Mouse (Mus musculus): Measurements from ENCODE around the gene Hyal1.
"Not testable (repeated sequence)": the region's sequence is repeated elsewhere in the genome, so short reads cannot be mapped to it uniquely, and the experiment has no call there.

The Hyal1 gene

DNA sequence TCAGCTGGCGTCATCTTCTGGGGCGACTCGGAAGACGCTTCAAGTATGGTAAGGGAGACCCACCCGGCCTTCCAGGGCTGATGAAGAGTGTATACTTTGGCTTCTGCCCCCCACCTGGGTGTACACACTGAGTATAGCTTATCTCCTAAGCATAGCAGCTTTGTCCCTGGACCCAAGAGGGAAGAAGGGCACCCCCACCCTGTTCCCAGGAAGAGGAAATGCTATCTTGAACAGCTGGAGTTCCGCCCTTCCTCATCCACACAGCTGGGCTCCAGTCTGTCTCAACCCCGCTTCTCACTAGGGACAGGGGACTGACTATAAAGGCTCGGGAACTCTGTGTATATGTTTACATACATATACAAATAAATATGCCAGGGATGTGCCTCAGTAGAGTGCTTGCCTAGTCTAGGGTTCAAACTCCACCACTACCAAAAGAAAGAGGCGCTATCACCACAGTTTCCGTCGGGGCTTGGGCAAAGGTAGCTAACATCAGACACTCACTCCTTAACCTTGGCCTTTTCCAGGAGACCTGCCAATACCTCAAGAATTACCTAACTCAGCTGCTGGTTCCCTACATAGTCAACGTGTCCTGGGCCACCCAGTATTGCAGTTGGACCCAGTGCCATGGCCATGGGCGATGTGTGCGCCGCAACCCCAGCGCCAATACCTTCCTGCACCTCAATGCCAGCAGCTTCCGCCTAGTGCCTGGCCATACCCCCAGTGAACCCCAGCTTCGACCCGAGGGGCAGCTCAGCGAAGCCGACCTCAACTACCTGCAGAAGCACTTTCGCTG lies 5.0 kb upstream of the Hyal1 start:
- no peak for DNase-seq (ENCODE audit: low spot score)

DNA sequence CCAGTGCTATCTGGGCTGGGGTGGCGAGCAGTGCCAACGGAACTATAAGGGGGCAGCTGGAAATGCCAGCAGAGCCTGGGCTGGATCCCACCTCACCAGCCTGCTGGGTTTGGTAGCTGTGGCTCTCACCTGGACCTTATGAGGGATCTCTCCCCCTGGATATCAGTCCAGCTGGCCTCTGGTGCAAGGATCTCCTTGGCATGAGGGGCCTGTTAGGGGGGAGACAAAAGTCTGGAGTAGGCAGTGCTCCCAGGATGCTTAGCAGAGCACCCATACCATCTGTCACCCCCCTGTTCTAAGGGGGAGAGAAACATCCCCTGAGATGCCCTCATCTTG lies 4.4 kb upstream of the Hyal1 start:
- DNase-seq (ENCODE audit: low spot score), result no peak

DNA sequence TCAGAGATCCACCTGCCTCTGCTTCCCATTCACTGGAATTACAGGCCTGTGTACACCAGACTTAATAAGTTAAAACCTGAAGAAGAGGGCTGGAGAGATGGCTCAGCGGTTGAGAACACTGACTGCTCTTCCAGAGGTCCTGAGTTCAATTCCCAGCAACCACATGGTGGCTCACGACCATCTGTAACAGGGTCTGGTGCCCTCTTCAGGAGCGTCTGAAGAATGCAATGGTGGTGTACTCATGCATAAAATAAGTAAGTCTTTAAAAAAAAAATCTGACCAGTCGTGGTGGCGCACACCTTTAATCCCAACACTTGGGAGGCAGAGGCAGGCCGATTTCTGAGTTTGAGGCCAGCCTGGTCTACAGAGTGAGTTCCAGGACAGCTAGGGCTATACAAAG lies 3.0 kb upstream of the Hyal1 start:
- DNase-seq (ENCODE audit: low spot score), result not testable (repeated sequence)

DNA sequence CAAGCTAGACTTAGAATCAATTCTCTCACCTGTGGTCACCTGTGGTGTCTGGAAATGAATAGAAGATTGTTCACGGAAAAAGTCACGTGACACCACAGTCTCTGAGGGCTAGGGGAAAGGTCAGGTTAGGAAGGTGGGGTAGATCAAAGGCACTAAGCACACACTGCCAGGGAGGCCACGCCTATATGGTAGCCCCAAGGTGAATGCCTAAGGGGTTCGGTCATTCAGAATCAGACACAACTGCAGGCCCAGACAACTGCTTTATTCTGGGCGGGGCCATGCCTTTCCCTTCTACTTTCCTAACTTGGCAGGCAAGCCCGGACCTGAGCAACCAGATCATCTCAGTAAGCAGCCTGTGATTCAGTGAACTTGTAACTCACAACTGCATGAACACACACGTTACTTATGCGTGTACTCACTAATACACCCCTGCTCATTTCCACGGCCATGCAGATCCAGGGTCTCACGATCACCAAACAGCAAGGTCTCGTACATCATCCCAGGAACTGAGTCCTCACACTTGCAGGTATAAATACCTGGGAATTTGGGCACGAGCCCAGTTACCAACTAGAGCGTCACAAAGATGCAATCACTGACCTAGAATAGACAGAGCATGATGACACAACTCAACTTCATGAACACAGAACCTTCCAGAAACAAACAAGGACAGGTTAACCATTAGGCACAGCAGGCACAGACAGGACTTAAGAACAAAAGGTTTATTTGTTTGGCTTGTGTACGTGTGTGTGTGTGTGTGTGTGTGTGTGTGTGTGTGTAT lies 959 bp upstream of the Hyal1 start:
- no peak for DNase-seq (ENCODE audit: low spot score)

DNA sequence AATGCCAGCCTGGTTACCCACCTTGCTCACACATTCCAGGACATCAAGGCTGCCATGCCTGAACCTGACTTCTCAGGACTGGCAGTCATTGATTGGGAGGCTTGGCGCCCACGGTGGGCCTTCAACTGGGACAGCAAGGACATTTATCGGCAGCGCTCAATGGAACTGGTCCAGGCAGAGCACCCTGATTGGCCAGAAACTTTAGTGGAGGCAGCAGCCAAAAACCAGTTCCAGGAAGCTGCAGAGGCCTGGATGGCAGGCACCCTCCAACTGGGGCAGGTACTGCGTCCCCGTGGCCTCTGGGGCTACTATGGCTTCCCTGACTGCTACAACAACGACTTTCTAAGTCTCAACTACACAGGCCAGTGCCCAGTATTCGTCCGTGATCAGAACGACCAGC lies 1.1 kb downstream of the Hyal1 start:
- no peak for DNase-seq (ENCODE audit: low spot score)

DNA sequence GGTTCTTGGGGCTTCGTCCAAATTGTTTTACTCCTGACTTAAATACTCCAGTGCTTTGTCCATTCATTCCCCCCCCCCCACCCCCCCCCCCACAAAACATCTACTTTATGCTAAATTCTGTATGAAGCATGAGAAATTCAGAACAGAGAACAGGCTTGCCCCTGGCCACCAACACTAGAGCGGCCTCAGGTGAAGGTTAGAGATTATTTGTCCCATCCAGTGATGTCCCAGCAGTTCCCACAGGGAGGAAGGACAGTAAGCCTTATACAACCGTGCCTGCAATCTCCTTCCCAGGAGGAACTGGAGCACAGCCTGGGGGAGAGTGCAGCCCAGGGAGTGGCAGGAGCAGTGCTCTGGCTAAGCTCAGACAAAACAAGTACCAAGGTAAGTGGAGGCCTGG lies 1.9 kb downstream of the Hyal1 start, which contains the start of gene Naa80:
Gene Naa80 (plus strand): TSS at position 301 of the 400 bp plus-strand sequence.
- DNase-seq (ENCODE audit: low spot score), result no peak

DNA sequence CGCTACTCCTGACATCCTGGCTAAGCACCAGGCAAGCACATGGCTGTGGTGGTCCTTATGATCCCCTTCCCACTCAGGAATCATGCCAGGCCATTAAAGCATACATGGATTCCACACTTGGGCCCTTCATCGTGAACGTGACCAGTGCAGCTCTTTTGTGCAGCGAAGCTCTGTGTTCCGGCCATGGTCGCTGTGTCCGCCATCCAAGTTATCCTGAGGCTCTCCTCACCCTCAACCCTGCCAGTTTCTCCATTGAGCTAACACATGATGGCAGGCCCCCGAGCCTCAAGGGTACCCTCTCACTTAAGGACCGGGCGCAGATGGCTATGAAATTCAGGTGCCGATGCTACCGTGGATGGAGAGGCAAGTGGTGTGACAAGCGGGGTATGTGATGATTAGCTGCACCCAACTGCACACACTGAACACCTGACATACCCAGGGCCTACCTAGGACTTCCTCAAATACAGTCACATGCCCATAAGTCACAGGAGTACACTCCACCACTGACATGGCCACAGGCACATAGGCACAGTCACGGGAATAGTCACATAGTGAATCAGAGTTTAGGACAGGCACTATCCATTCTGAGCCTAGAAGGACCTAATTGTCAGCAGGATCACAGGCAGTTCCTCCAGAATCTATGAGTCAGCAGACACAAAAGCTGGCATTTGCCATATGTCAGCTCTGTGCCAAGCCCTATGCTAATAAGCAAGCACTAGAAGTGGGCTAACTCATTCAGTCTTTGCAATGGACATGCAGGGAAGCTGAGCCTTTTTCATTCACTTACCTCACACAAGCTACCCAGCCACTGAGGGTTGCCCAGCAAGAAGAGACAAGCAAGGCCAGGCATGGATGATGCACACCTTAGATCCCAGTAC lies 2.5 kb downstream of the Hyal1 start:
- no peak for DNase-seq (ENCODE audit: low spot score)

DNA sequence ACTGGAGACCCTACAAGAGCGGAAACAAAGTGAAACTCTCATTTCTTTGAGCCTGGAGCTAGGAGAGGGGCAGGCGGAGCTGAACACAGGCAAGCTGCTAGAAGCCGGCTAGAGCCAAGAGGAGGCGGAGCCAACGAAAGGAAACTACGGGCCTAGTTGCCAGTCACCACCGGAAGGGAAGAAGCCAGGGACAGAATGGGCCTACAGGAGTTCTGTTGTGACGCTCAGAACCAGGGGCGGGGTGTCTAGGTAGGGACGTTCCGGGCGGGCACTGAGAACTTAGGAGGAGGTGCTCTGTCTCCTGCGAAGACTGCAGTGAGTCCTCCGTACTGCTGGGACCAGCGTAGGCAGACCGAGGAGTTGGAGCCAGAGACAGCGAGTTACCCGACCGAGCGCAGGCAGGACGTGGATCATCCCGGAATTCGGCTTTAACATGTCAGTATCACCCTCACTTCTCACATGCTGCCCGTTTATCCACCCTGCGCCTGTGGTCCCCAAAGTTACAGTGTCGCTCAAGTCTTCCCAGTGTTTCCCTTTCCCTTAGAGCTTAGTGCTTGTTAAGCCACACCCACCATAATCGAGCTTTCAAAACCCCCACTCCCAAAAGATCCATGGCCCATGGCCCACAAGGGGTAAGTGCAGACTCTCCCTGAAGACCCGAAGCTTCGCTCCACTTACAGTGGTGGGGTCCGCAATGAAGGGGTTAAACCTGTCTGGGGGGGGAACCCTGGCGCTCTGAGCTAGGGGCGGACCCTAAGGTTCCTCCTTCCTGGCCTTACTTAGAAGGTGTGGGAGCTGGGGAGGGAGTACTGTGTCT lies 4.0 kb downstream of the Hyal1 start, which contains the start of gene Hyal3:
Gene Hyal3 (plus strand): TSS at position 318 of the 817 bp plus-strand sequence.
- DNase-seq (ENCODE audit: low spot score), result peak; percentile 76

DNA sequence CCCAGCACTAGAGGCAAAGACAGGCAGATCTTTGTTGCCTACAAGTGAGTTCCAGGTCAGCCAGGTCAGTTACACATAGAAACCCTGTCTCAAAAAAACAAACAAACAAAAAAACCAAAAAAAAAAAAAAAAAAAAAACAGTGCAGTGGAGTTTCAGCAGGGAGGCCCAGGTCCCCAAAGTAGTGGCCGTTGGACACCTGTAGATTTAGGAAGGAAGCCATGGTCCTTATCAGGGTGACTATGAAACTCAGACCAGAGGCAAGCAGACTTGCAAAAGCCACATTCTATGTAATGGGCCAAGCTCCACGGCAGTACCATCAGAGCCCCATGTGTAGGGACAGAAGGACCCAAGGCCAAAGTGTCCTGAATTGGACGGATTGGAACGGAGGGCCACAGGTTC lies 4.9 kb downstream of the Hyal1 start:
- no peak for DNase-seq (ENCODE audit: low spot score)

DNA sequence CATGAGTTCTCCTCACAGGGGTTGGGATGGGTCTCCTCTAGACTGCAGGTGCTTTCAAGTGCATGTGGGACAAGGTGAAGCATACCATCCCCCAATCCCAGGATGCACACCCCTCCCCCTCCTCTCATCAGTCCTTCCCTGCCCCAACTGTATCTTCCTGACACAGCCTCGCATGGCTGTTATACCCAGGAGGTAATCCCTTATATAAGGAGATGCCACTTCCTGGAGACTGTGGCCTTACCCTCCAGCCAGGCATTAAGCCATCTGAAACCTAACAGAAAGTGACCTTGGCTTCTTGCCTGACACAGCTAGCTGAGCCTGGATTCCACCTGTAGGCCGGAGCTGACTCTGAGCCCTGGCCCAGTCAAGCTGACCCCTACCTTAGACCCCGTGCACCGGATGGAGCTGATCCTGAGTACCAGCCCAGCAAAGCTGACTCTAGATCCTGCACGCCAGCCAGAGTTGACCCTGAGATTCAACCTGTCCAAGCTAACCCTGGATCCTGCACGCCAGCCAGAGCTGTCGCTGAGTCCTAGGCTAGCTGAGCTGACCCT lies 5.9 kb downstream of the Hyal1 start:
- DNase-seq (ENCODE audit: low spot score), result no peak

DNA sequence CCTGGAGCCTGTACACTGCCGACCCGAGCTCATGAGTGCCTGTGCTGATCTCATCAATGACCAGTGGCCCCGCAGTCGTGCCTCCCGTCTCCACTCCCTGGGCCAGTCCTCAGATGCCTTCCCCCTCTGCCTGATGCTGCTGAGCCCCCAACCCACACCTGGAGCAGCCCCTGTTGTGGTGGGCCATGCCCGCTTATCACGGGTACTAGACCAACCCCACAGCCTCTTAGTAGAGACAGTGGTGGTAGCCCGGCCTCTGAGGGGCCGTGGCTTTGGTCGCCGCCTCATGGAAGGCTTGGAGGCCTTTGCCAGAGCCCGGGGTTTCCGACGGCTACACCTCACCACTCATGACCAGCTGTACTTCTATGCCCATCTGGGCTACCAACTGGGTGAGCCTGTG lies 6.4 kb downstream of the Hyal1 start:
- DNase-seq (ENCODE audit: low spot score), result no peak

DNA sequence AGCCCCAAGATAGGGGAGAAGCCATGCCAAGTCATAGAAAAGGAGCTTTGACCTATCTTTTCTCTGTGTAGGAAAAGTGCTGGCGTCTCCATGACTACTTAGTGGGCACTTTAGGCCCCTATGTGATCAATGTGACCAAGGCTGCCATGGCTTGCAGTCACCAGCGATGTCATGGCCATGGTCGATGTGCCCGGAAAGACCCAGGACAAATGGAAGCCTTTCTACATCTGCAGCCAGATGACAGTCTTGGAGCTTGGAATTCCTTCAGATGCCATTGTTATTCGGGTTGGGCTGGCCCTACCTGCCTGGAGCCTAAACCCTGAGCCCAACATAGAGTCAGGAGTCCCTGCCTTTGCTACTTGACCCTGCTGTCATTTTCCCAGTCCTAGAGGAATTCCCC lies 9.8 kb downstream of the Hyal1 start:
- DNase-seq (ENCODE audit: low spot score), result no peak

DNA sequence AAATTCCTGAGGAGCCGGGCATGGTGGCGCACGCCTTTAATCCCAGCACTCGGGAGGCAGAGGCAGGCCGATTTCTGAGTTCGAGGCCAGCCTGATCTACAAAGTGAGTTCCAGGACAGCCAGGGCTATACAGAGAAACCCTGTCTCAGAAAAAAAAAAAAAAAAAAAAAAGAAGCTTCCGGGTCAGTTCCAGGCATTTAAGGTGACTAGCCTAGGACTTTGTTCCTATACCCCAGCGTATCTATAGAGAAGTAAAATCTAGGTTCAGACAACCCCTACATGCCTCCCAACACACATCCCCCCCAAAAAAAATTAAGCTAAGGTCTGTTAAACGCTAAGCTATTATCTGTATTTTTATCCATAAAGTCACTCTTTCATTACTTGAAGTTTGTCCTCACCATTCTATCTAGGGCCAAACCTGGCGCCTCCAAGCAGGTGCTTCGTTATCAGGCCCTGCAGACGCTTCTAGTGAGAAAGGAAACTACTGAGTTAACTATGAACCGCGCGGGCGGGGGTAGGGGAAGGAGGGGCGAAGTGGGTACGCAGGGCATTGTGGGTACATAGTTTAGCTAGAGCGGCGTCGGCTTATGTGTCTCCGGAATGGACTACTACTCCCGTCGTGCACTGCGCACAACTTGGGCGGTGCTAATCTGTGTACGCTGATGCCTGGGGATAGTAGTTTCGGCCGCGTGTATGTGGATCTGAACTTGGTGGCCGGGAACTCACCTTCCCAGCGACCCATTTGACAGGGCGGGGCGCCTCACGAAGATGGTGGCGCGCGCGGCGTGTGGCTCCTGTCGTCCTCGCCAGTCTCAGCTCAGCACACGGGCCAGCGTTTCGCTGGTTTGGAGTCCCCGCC lies 10.5 kb downstream of the Hyal1 start, which contains the start of gene Ifrd2:
Gene Ifrd2 (plus strand): TSS at position 669 of the 859 bp plus-strand sequence.
- peak; percentile 98 for DNase-seq (ENCODE audit: low spot score)

DNA sequence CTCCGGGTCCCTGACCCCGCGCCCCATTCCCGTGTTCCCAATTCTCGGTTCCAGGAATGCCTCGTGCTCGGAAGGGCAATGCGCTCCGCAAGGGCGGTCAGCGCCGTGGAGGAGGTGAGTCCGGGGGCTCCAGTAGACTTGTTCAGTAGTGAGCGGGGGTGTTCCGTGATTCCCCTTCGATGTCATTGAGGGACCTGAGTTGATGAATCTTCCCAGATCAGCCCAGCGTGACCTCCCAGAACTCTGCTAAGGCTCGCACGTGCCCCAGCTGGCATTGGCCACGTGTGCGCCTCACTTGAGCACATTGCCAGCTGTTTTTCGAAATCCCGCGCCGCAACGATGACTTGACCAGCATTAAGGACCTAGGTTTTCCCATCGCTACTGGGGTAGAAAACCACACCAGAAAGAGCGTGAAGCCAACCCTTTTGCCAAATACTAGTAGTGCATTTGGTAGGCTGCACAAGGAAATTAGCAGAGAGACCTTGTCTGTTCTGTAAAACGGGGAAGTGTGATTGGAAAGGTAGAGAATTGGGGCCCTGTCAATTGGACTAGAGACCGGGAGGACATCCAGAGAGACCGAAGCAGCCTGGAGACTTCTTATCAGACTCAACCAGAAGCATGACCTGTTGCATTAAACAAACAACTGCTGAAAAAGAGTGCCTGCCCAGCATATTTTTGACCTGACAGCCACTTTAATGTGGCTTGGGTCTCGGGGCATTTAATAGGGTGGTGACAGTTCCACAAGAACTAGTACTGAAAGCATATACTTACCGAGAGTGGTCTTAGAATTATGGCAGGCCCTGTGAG lies 11.3 kb downstream of the Hyal1 start:
- peak; percentile 62 for DNase-seq (ENCODE audit: low spot score)

DNA sequence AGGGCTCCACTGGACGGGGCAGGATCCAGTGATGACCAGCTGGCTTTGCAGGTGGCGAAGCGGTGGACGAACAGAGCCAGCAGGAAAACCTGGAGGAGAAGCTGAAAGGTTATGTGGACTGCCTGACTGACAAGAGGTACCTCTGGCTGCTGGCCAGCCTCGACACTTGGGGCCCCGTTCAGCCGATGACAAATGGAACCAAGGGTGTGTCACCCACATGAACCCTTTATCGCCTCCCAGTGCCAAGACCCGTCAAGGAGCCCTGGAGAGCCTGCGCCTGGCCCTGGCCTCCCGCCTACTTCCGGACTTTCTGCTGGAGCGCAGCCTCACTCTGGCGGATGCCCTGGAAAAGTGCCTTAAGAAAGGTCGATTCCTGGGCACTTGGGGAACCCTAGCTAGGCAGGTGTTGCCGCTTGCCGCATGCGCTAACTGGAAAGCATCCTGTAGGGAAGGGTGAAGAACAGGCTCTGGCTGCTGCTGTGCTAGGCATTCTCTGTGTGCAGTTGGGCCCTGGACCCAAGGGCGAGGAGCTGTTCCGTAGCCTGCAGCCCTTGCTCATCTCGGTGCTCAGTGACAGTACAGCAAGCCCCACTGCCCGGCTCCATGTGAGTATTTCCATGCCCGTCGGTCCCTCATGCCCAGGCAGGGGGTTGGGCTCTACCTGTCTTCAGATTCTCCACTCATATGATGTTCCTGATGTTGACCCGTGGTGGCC lies 13.5 kb downstream of the Hyal1 start:
- DNase-seq (ENCODE audit: low spot score), result no peak

DNA sequence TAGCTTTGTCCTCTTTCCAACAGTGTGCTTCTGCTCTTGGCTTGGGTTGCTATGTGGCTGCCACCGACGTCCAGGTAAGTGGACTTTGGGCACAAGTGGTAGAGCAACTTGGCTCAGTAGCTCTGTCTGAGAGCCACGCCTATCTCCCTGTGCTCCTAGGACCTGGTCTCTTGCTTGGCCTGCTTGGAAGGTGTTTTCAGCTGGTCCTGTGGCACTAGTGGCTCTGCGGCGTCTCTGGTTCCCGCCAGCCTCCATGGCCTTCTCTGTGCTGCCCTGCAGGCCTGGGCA lies 14.0 kb downstream of the Hyal1 start:
- DNase-seq (ENCODE audit: low spot score), result no peak

DNA sequence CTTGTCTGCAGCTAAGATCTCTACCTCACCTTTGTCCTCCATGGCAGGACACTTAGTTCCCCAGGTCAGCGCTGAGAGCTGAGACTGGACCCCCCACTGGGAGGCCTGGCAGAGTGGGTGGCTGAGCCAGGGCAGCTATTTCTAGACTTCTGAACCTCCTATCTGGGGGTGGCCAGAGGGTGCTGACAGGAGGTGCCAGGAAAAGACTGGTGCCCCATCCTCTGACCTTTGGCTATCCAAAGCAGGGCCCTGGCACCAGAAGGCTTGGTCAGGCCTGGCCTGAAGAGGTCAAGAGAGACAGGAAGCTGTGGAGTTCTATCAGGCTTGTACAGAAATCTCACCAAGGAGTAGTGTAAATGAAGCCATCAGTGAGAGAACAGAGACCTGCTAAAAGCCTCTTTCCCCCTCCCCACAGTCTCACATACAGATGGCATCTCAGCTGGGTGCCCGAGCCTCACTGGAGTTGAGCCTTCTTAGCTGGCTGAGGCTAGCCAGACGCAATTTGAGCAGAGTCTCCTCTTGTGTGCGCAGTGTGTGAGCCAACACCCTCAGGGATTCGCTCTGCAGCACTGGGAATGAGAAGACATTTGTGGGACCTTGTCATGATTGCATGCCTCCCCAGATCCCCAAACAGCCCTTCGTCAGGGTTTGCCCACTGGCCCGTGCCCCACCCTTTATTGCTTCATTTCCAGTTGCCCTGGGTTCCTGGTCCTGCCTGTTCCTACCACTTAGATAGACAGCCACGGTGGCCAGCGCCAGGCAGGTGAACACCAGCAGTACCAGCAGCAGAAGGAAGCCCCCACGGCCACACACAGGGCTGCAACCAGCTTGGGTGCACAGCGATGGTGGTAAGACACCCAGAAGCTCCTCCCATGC lies 16.6 kb downstream of the Hyal1 start:
- no peak for DNase-seq (ENCODE audit: low spot score)
